In the genomic region with DNA sequence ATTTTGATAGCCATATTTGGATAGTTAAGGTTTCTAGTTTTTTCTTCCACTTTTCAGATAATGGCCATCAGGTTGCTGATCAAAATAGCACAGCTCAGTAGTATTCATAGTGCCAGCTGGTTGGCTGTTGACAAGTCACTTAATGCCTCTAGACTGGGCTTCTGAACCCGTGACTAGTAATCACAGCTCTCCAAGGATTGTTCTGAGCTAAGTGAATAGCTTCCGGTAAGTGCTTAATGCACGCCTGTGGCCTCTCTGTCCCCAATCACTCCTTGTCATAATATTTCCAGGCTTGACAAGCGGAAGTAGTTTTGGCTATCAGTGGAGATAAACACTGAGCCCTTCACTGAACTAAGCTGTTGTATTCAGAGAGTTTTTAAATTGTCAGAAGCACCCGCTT, we compare ENCODE assay signal across 8 mouse cellular contexts. TPM values are rescaled to one million over a fixed set of nuclear protein-coding genes. Genes with fewer than 3 reads are reported as not detected.
DNase-seq lines count a peak whose midpoint lies in the region; ATAC-seq and TF ChIP-seq lines count a peak whose summit lies in the region.

No protein-coding gene starts in this region.

- intact Hi-C loops in heart, adult 2 months (cut with DNase I) = no loop called here

- peak; percentile 20 to 32 for DNase-seq in cerebellum, postnatal 14 days
- no peak for DNase-seq in cerebellum, adult 9-11 months
- DNase-seq in heart, adult 2 months = peak in 1 of 2 experiments; percentile 19
- no peak for DNase-seq in right cerebral cortex, postnatal 10 days (ENCODE audit: low spot score in 2 of 2)
- DNase-seq in layer of hippocampus, adult 18-20 months (ENCODE audit: low spot score in 2 of 2) = no peak
- no peak for DNase-seq in T-cell, adult 2 months (ENCODE audit: low spot score)

- H3K27ac ChIP-seq in heart, adult 2 months = peak overlapping the region; percentile 8; the same call in 1 of the 2 replicates
- peak overlapping the region; percentile 87 for H3K27ac ChIP-seq in intestine, postnatal 0 days (ENCODE audit: low read depth, low read length)
- no peak overlapping the region for H3K27ac ChIP-seq in neural tube, embryonic 14.5 days (ENCODE audit: low read depth, low read length)

- H3K4me1 ChIP-seq in heart, adult 2 months (ENCODE audit: control insufficient read depth, insufficient read depth, low read length) = peaks cover 3% of the 10 kb centered on the region
- no peaks in the 10 kb centered on the region for H3K4me1 ChIP-seq in intestine, postnatal 0 days (replicated peaks; ENCODE audit: control insufficient read depth, insufficient read depth, low read length)
- H3K4me1 ChIP-seq in neural tube, embryonic 14.5 days (ENCODE audit: control insufficient read depth, insufficient read depth, low read length) = peaks cover 7% of the 10 kb centered on the region

- no peak for TF ChIP-seq CTCF in heart, adult 2 months (IDR thresholded peaks at IDR 0.05)
- TF ChIP-seq CTCF in intestine, postnatal 0 days (IDR thresholded peaks at IDR 0.05; ENCODE audit: low read depth) = no peak

- no peaks in the 10 kb centered on the region for H3K9me3 ChIP-seq in intestine, postnatal 0 days (ENCODE audit: control insufficient read depth)
- no peaks in the 10 kb centered on the region for H3K9me3 ChIP-seq in neural tube, embryonic 14.5 days (ENCODE audit: control insufficient read depth, low read length)

- no peak for TF ChIP-seq EP300 in heart, adult 2 months (IDR thresholded peaks at IDR 0.05; ENCODE audit: insufficient read depth, low read depth, low read length)

- 23% methylated on average over 5 of the region's 5 CpGs for WGBS in heart, adult 2 months
- WGBS in intestine, postnatal 0 days = 27% methylated on average over 5 of the region's 5 CpGs
- 38% methylated on average over 5 of the region's 5 CpGs for WGBS in neural tube, embryonic 14.5 days

- H3K79me2 ChIP-seq in heart, adult 2 months (replicated peaks; ENCODE audit: control insufficient read depth, insufficient read depth, low read length) = no peaks in the 10 kb centered on the region

- H3K9ac ChIP-seq in heart, adult 2 months (ENCODE audit: low read depth, low read length) = no peak overlapping the region
- no peak overlapping the region for H3K9ac ChIP-seq in intestine, postnatal 0 days (ENCODE audit: low read depth, low read length)
- no peak overlapping the region for H3K9ac ChIP-seq in neural tube, embryonic 14.5 days (replicated peaks; ENCODE audit: low read depth, low read length)

- H3K4me2 ChIP-seq in intestine, postnatal 0 days (replicated peaks; ENCODE audit: low read depth) = peak overlapping the region; percentile 31
- no peak overlapping the region; the same call in 1 of the 2 replicates for H3K4me2 ChIP-seq in neural tube, embryonic 14.5 days (ENCODE audit: low read depth, low read length)

- ATAC-seq in intestine, postnatal 0 days = peak; percentile 95
- ATAC-seq in neural tube, embryonic 14.5 days (ENCODE audit: low read depth) = peak; percentile 89

- no peak overlapping the region for H3K4me3 ChIP-seq in heart, adult 2 months
- H3K4me3 ChIP-seq in intestine, postnatal 0 days (ENCODE audit: low read depth, low read length) = no peak overlapping the region
- H3K4me3 ChIP-seq in neural tube, embryonic 14.5 days (ENCODE audit: low read depth, low read length) = no peak overlapping the region

- no peaks in the 10 kb centered on the region for H3K27me3 ChIP-seq in heart, adult 2 months (ENCODE audit: control insufficient read depth, insufficient read depth, low read length)
- no peaks in the 10 kb centered on the region for H3K27me3 ChIP-seq in intestine, postnatal 0 days (replicated peaks; ENCODE audit: control insufficient read depth, insufficient read depth, low read length)
- H3K27me3 ChIP-seq in neural tube, embryonic 14.5 days (ENCODE audit: control insufficient read depth, insufficient read depth, low read length) = no peaks in the 10 kb centered on the region

- no peak for TF ChIP-seq POLR2A in heart, adult 2 months (IDR thresholded peaks at IDR 0.05; ENCODE audit: insufficient read depth, low read depth, low read length)

- H3K36me3 ChIP-seq in heart, adult 2 months (ENCODE audit: control insufficient read depth, insufficient read depth, low read length) = peaks cover 7% of the 10 kb centered on the region
- peaks cover 16% of the 10 kb centered on the region for H3K36me3 ChIP-seq in intestine, postnatal 0 days (ENCODE audit: control insufficient read depth, insufficient read depth)
- no peaks in the 10 kb centered on the region for H3K36me3 ChIP-seq in neural tube, embryonic 14.5 days (ENCODE audit: control insufficient read depth, insufficient read depth, low read length)

RNA-seq across cellular contexts. Expression of gene Itgav, which starts 35.5 kb away (rescaled TPM):
- 10 to 100 TPM; 32.9 to 38.5 TPM for total RNA-seq in heart, adult 2 months (2021)
- 14.2 and 20.7 TPM in 2 replicates for polyA plus RNA-seq in heart, adult 2 months (2012; rRNA removed)
- 86.6 and 95.0 TPM in 2 replicates for polyA plus RNA-seq in intestine, postnatal 0 days (2015; fragmentation: Nextera tagmentation; extraction: Ambion mirVana)
- 32.9 and 37.0 TPM in 2 replicates for polyA plus RNA-seq in neural tube, embryonic 14.5 days (2014; fragmentation: Nextera tagmentation; extraction: Ambion mirVana)
- 10 to 100 TPM; 65.3 to 71.4 TPM for total RNA-seq in layer of hippocampus, adult 18-20 months (2021)

RNA-seq across cellular contexts. Expression of gene Fam171b, which starts 52.8 kb away (rescaled TPM):
- total RNA-seq in heart, adult 2 months (2021) = 1 to 10 TPM in 1 of 2 experiments, under 1 TPM in 1; 0.77 to 1.0 TPM
- polyA plus RNA-seq in heart, adult 2 months (2012; rRNA removed) = 0.31 and 0.67 TPM in 2 replicates
- polyA plus RNA-seq in intestine, postnatal 0 days (2015; fragmentation: Nextera tagmentation; extraction: Ambion mirVana) = 3.6 and 4.2 TPM in 2 replicates
- polyA plus RNA-seq in neural tube, embryonic 14.5 days (2014; fragmentation: Nextera tagmentation; extraction: Ambion mirVana) = 98.7 and 110 TPM in 2 replicates
- total RNA-seq in layer of hippocampus, adult 18-20 months (2021) = 100 to 1,000 TPM; 203 to 205 TPM

Comparison
In these comparisons a context has a peak if more than half of its experiments do, and no peak if none do; other contexts are left out.
1. DNase-seq: peak in cerebellum, postnatal 14 days (2 of 2); none in cerebellum, adult 9-11 months (single experiment), right cerebral cortex, postnatal 10 days (0 of 2), layer of hippocampus, adult 18-20 months (0 of 2) and T-cell, adult 2 months (single experiment).
2. RNA of gene Fam171b, which starts 52.8 kb away (polyA plus RNA-seq): 98.7 to 110 TPM in neural tube, embryonic 14.5 days; 3.6 to 4.2 TPM in intestine, postnatal 0 days and 0.31 to 0.67 TPM in heart, adult 2 months; every median in the first group is over 10 times any median in the second.